Mouse (Mus musculus) heart, postnatal 0 days (tissue): ENCODE results near the gene Hist2h2aa2. TPM values are rescaled to one million over a fixed set of nuclear protein-coding genes. Genes with fewer than 3 reads are reported as not detected.
"Not testable (repeated sequence)": the region's sequence is repeated elsewhere in the genome, so short reads cannot be mapped to it uniquely, and the experiment has no call there.

Experiments used
- ATAC-seq: fragments of 200-750 bp; cut with Nextera tagmentation; 2 replicates; pipeline ENCODE4 v1.8.0; 2017; ENCODE audit warnings: low read depth, moderate number of reproducible peaks, moderate library complexity; ENCODE audit not compliant: insufficient read depth
- DNase-seq: peaks from one replicate; pipeline ENCODE4 v3.0.0-alpha.2; 2016; ENCODE audit warnings: low spot score
- H3K27ac ChIP-seq: fragments of 300-500 bp; sonication (generic); 2 replicates; pipeline ENCODE4 v1.5.1; 2014; ENCODE audit warnings: low read depth, mild to moderate bottlenecking
- H3K27me3 ChIP-seq: fragments of 300-500 bp; sonication (generic); 2 replicates; pipeline ENCODE4 v1.6.1; 2014; ENCODE audit warnings: low read length, mixed read lengths; ENCODE audit not compliant: control insufficient read depth, insufficient read depth
- H3K36me3 ChIP-seq: fragments of 300-500 bp; sonication (generic); replicated peaks from 2 replicates; pipeline ENCODE4 v1.6.1; 2014; ENCODE audit warnings: low read length, mixed read lengths; ENCODE audit not compliant: control insufficient read depth, insufficient read depth
- H3K4me1 ChIP-seq: fragments of 300-500 bp; sonication (generic); 2 replicates; pipeline ENCODE4 v1.6.1; 2014; ENCODE audit warnings: antibody characterized with exemption; ENCODE audit not compliant: control insufficient read depth, insufficient read depth
- H3K4me2 ChIP-seq: fragments of 300-500 bp; sonication (generic); 2 replicates; pipeline ENCODE4 v1.6.1; 2014; ENCODE audit warnings: low read depth, mild to moderate bottlenecking, low read length, moderate library complexity
- H3K4me3 ChIP-seq: fragments of 300-500 bp; sonication (generic); 2 replicates; pipeline ENCODE4 v1.5.1; 2014; ENCODE audit warnings: low read depth, low read length
- H3K9ac ChIP-seq: fragments of 300-500 bp; sonication (generic); replicated peaks from 2 replicates; pipeline ENCODE4 v1.6.1; 2014; ENCODE audit warnings: low read depth, low read length, mixed read lengths
- H3K9me3 ChIP-seq: fragments of 300-500 bp; sonication (generic); replicated peaks from 2 replicates; pipeline ENCODE4 v1.6.1; 2016; ENCODE audit warnings: low read length; ENCODE audit not compliant: control insufficient read depth
- CTCF ChIP-seq: IDR thresholded peaks from 2 replicates; pipeline ENCODE4 v1.5.1; 2016; ENCODE audit warnings: antibody characterized with exemption, control low read depth, low read depth
- EP300 ChIP-seq: IDR thresholded peaks from 2 replicates; pipeline ENCODE4 v1.6.1; 2016; ENCODE audit warnings: antibody characterized with exemption, low read depth
- WGBS: fragments of 180-500 bp; shearing (Covaris S2); extraction: QIAGEN DNeasy Blood & Tissue Kit; methylation state at CpG from one replicate; pipeline ENCODE4 v1.1.7; 2014; 5-methylcytosine and 5-hydroxymethylcytosine counted together
- polyA plus RNA-seq: library from polyadenylated mRNA; unstranded; fragments of >200 nt; fragmentation: Nextera tagmentation; extraction: Ambion mirVana; gene quantifications from 2 replicates; pipeline ENCODE4 v1.2.1, GENCODE M21; 2015
- total RNA-seq: library from RNA; depleted of rRNA; stranded (reverse); fragments of >200 nt; gene quantifications from 2 replicates; pipeline ENCODE4 v1.2.3, GENCODE M21; 2014; ENCODE audit warnings: low replicate concordance

Gene Hist2h2aa2
- total and polyA plus RNA-seq, 2 experiments from 2014 or later: 101 to 1,879 TPM

DNA sequence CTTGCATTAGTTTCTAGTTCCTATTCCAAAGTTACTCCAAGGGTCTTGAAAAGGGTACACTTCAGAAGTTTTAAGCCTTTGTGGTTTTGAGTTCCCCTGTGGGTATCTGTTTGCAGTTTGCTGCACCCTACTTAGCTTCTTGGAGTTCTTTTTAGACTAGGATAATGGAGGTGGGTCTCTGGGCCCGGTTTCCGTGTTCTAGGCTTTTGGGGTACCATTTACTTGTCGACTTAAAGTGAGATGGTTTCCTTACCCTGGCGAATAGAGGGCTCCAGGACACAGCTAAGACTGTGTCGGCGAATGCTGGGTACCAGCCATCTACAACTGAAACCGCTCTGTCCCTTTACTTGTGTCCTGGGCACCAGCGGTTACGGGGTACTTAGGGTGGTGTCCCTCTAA, 18.4 kb downstream of the Hist2h2aa2 start:
- no peak for DNase-seq
- Histone ChIP-seq H3K9me3 (no peaks in the 10 kb centered on the region), H3K4me3 (peak overlapping the region; percentile 64), H3K36me3 (no peaks in the 10 kb centered on the region), H3K27ac (peak overlapping the region; percentile 96), H3K9ac (peak overlapping the region; percentile 83), H3K4me1 (peaks cover 32% of the 10 kb centered on the region), H3K4me2 (peak overlapping the region; percentile 82), H3K27me3 (no peaks in the 10 kb centered on the region)
- 25% methylated on average over 9 of the region's 9 CpGs for WGBS
- TF ChIP-seq EP300: no peak
- no peak for TF ChIP-seq CTCF
- ATAC-seq: no peak

DNA sequence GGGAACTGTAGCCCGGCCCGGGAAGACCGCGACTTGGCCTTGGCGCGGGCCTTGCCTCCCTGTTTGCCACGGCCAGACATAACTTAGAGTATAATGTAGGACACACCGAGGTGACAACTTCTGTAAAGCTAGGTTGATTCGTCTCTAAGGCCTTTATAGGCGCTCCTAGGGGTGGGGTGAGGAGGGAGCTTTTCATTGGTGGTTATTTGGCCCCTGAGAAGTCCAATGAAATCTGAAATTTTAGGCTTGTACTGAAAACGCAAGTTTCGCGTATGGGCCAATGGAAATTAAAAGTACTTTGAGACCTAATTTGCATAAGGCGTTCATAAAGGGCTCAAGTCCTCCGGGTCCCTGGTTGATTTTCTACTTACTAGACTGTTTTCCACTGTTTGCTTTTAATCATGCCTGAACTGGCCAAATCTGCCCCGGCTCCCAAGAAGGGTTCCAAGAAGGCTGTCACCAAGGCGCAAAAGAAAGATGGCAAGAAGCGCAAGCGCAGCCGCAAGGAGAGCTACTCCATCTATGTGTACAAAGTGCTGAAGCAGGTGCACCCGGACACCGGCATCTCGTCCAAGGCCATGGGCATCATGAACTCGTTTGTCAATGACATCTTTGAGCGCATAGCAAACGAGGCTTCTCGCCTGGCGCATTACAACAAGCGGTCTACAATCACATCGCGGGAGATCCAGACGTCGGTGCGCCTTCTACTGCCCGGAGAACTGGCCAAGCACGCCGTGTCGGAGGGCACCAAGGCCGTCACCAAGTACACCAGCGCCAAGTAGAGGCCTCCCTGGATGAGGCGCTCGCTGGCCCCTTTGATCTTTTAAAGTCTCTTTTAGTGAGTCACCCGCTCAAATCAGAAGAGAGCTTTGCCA, 19.1 kb downstream of the Hist2h2aa2 start, which contains the start of the genes Hist2h2ac and Hist2h2be:
Gene Hist2h2ac (minus strand): TSS at position 116 of the 875 bp plus-strand sequence.
Gene Hist2h2be (plus strand): TSS at position 355 of the 875 bp plus-strand sequence.
- Histone ChIP-seq H3K36me3 (no peaks in the 10 kb centered on the region), H3K27ac (peak within 1 kb of the TSS; percentile 96), H3K4me2 (peak within 1 kb of the TSS; percentile 82), H3K9ac (peak within 1 kb of the TSS; percentile 83), H3K4me3 (peak within 1 kb of the TSS; percentile 64), H3K4me1 (peaks cover 32% of the 10 kb centered on the region), H3K27me3 (no peaks in the 10 kb centered on the region), H3K9me3 (no peaks in the 10 kb centered on the region)
- peak; percentile 89 for ATAC-seq
- under 1% methylated on average over 43 of the region's 43 CpGs for WGBS
- peak; percentile 99 for DNase-seq
- TF ChIP-seq CTCF (no peak; the same call in 1 of the 2 replicates), EP300 (peak; percentile 71; the same call in 1 of the 2 replicates)

DNA sequence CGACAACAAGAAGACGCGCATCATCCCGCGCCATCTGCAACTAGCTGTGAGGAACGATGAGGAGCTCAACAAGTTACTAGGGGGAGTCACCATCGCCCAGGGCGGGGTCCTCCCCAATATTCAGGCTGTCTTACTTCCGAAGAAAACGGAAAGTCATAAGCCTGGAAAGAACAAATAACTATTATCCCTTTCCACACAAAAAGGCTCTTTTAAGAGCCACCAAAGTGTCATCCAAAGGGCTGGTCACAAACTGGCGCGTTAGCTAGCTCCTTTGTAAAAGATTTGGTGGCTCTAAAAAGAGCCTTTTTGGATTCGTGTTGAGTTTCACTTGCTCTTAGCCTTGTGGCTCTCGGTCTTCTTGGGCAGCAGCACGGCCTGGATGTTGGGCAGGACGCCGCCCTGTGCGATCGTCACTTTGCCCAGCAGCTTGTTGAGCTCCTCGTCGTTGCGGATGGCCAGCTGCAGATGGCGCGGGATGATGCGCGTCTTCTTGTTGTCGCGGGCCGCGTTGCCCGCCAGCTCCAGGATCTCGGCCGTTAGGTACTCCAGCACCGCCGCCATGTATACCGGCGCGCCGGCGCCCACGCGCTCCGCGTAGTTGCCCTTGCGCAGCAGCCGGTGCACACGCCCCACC, 19.8 kb downstream of the Hist2h2aa2 start:
- peak overlapping the region; percentile 96 for H3K27ac ChIP-seq
- H3K9ac ChIP-seq: peak overlapping the region; percentile 83
- H3K4me2 ChIP-seq: peak overlapping the region; percentile 82
- not testable (repeated sequence) for H3K27me3 ChIP-seq, H3K36me3 ChIP-seq, H3K9me3 ChIP-seq, DNase-seq, ATAC-seq
- H3K4me3 ChIP-seq: peak overlapping the region; percentile 64
- H3K4me1 ChIP-seq: peaks cover 30% of the 10 kb centered on the region
- WGBS: under 1% methylated on average over 26 of the region's 47 CpGs

DNA sequence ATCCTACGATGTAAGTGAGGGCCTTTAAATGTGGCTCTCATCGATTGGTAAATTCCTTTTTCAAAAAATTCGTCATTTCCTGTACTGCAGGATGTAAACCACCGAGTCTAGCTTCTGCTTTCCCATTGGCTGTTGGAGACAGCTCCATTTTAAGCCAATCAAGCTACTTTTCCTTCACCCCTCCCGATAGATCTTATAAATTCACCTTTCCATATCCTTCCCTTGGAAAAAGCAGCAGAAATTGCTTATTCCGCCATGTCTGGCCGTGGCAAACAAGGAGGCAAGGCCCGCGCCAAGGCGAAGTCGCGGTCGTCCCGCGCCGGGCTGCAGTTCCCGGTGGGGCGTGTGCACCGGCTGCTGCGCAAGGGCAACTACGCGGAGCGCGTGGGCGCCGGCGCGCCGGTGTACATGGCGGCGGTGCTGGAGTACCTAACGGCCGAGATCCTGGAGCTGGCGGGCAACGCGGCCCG, 20.4 kb downstream of the Hist2h2aa2 start, which contains the start of the genes Bola1 and Hist2h2ab:
Gene Bola1 (minus strand): TSS at position 49 of the 470 bp plus-strand sequence.
Gene Hist2h2ab (plus strand): TSS at position 205 of the 470 bp plus-strand sequence.
- ATAC-seq: peak; percentile 76

DNA sequence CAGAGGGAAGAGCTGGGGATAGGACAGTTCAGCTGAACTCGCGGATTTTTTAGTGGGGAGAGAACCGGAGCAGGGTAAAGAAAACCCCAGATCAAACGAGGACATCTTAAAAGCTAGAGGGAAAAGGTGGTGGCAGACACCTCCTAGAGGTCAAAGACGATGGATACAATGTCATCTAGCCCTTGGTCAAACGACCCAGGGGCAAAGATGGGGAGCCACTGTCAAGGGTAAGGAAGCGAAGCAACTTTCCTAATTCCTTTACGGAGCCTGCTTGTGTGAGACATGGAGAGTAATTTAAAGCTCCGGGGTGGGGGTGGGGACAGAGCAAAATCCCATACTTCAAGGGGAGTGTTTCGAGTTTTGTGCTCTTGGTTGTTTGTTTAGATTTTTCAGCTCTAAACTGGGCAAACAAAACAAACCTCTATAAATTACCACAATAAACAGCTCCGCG, 20.9 kb downstream of the Hist2h2aa2 start:
- Histone ChIP-seq H3K9me3 (no peaks in the 10 kb centered on the region), H3K27ac (peak overlapping the region; percentile 96), H3K4me2 (peak overlapping the region; percentile 82), H3K36me3 (no peaks in the 10 kb centered on the region), H3K4me1 (peaks cover 24% of the 10 kb centered on the region), H3K4me3 (peak overlapping the region; percentile 64), H3K9ac (peak overlapping the region; percentile 83), H3K27me3 (no peaks in the 10 kb centered on the region)
- no peak for DNase-seq
- 0% methylated on average over 12 of the region's 12 CpGs for WGBS
- TF ChIP-seq EP300 (no peak), CTCF (peak; percentile 30; the same call in 1 of the 2 replicates)
- ATAC-seq: peak; percentile 10; the same call in 1 of the 2 replicates

More for the DNA sequence above, 20.4 kb downstream of the Hist2h2aa2 start, which contains the start of the genes Bola1 and Hist2h2ab:
- WGBS: under 1% methylated on average over 36 of the region's 37 CpGs
- Histone ChIP-seq H3K4me2 (peak within 1 kb of the TSS; percentile 82), H3K9ac (peak within 1 kb of the TSS; percentile 83), H3K9me3 (no peaks in the 10 kb centered on the region), H3K27me3 (no peaks in the 10 kb centered on the region), H3K36me3 (no peaks in the 10 kb centered on the region), H3K4me1 (peaks cover 26% of the 10 kb centered on the region), H3K27ac (peak within 1 kb of the TSS; percentile 96), H3K4me3 (peak within 1 kb of the TSS; percentile 64)
- TF ChIP-seq CTCF (no peak), EP300 (peak; percentile 68)
- DNase-seq: peak; percentile 97
